Mouse (Mus musculus): ENCODE measurements around the gene Celsr1.

DNA sequence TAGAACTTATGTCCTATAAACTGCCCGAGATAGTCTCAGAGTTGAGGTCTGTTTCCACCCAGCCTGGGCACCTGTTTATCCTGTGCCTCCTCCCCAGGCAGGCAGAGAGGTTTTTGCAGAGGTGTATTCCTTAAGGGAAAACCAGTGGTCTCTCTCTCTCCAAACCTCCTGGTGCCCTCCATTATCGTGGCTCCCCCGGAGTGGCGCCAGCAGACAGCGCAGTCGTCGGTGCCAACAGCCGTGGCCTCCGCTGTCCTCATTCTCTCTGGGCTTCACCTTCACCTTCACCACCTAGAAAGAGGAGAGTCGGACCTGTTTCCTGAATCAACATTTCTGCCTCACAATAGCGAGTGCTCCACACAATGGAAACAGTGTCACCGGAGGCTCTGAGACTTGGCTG lies 27.0 kb upstream of the Celsr1 start:
- TF ChIP-seq CTCF (IDR thresholded peaks at IDR 0.05; ENCODE audit: low read depth, low read length) (no peak), GATA1 (IDR thresholded peaks at IDR 0.05; ENCODE audit: borderline replicate concordance, low read length) (no peak)
